Mouse (Mus musculus): ENCODE results near the gene Btg4. TPM values are rescaled to one million over a fixed set of nuclear protein-coding genes. Genes with fewer than 3 reads are reported as not detected.

Btg4 gene
- total RNA-seq, 1 experiment = not detected

DNA sequence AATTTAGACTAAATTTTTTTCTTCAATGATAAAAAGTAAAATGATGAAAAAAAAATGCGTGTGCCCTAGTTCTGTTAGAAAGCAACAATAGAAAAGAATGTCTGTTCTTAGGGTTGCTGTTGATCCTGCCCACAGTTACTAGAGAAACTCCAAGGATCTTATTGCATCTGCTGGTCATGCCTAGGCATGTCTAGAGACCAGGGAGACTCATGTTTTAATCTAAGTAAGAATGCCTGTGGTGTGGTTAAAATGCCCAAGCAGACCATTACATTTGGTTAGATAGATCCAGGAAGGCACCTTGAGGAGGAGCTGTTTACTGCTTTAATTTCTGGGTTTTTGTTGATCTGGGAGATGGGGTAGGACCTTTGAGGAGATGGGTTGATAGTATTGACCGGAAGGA, 45.0 kb downstream of the Btg4 start:
- H3K4me1 ChIP-seq (ENCODE audit: control insufficient read depth in 2 of 2, insufficient read depth in 2 of 2, low read length in 2 of 2, poor library complexity in 1 of 2) = peaks cover 0 to 8% of the 10 kb centered on the region in 2 experiments; a peak in 2 of 4 replicates
- no peak overlapping the region for H3K27ac ChIP-seq (ENCODE audit: insufficient read depth, low read depth, low read length, poor library complexity, severe bottlenecking)
- H3K4me3 ChIP-seq (ENCODE audit: insufficient read depth in 1 of 2, low read depth in 1 of 2, low read length in 2 of 2, poor library complexity in 1 of 2, severe bottlenecking in 1 of 2) = no peak overlapping the region
- no peak overlapping the region for H3K9ac ChIP-seq (ENCODE audit: insufficient read depth, low read depth, low read length, poor library complexity, severe bottlenecking)
- H3K9me3 ChIP-seq (ENCODE audit: control insufficient read depth, insufficient read depth, low read depth, low read length) = no peaks in the 10 kb centered on the region
- peak; percentile 1 for DNase-seq (ENCODE audit: low read depth, low spot score)
- TF ChIP-seq CHD2 (IDR thresholded peaks at IDR 0.05; ENCODE audit: low read depth, low read length) (no peak), ZNF384 (IDR thresholded peaks at IDR 0.05; ENCODE audit: low read depth, low read length) (no peak), ZC3H11A (IDR thresholded peaks at IDR 0.05; ENCODE audit: borderline replicate concordance, low read depth, low read length) (no peak), MAFK (IDR thresholded peaks at IDR 0.05; ENCODE audit: insufficient read depth, low read depth, low read length) (no peak), HCFC1 (IDR thresholded peaks at IDR 0.05; ENCODE audit: borderline replicate concordance, insufficient read depth, low read length) (no peak)
- H3K36me3 ChIP-seq (ENCODE audit: control insufficient read depth, insufficient read depth, low read length, poor library complexity, severe bottlenecking) = no peaks in the 10 kb centered on the region
- in situ Hi-C loops (cut with MboI; ENCODE audit: low sequenced_read_pairs in 2 of 2, unreplicated experiment in 2 of 2) = no loop called here

DNA sequence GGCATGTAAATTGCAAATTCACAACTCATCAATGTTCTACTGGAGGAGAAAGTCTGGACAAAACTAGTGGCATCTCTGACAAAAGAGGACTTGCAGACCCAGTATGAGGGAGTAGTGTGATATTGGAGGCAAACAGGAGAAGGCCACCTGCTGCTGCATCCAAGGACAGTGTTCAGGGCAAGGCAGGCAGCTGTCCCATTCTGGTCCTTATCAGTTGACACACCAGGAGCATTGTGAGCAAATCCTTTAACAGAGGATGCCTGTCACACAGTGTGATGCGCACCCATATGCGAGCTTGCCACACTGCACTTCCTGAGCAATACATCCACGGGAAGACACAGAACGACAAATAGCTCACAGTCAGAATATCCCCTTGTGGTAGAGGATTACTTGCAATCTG, 54.1 kb downstream of the Btg4 start:
- Histone ChIP-seq H3K36me3 (ENCODE audit: control insufficient read depth, insufficient read depth, low read length, poor library complexity, severe bottlenecking) (no peaks in the 10 kb centered on the region), H3K9ac (ENCODE audit: insufficient read depth, low read depth, low read length, poor library complexity, severe bottlenecking) (no peak overlapping the region), H3K9me3 (ENCODE audit: control insufficient read depth, insufficient read depth, low read depth, low read length) (no peaks in the 10 kb centered on the region), H3K4me3 (ENCODE audit: insufficient read depth in 1 of 2, low read depth in 1 of 2, low read length in 2 of 2, poor library complexity in 1 of 2, severe bottlenecking in 1 of 2) (no peak overlapping the region), H3K27ac (ENCODE audit: insufficient read depth, low read depth, low read length, poor library complexity, severe bottlenecking) (no peak overlapping the region), H3K4me1 (ENCODE audit: control insufficient read depth in 2 of 2, insufficient read depth in 2 of 2, low read length in 2 of 2, poor library complexity in 1 of 2) (no peaks in the 10 kb centered on the region)
- TF ChIP-seq HCFC1 (IDR thresholded peaks at IDR 0.05; ENCODE audit: borderline replicate concordance, insufficient read depth, low read length) = no peak
- no peak for TF ChIP-seq ZC3H11A (IDR thresholded peaks at IDR 0.05; ENCODE audit: borderline replicate concordance, low read depth, low read length)
- TF ChIP-seq CHD2 (IDR thresholded peaks at IDR 0.05; ENCODE audit: low read depth, low read length) = no peak
- no peak for TF ChIP-seq MAFK (IDR thresholded peaks at IDR 0.05; ENCODE audit: insufficient read depth, low read depth, low read length)
- no peak for TF ChIP-seq ZNF384 (IDR thresholded peaks at IDR 0.05; ENCODE audit: low read depth, low read length)
- DNase-seq (ENCODE audit: low read depth, low spot score) = no peak
- in situ Hi-C loops (cut with MboI; ENCODE audit: low sequenced_read_pairs in 2 of 2, unreplicated experiment in 2 of 2) = no loop called here

DNA sequence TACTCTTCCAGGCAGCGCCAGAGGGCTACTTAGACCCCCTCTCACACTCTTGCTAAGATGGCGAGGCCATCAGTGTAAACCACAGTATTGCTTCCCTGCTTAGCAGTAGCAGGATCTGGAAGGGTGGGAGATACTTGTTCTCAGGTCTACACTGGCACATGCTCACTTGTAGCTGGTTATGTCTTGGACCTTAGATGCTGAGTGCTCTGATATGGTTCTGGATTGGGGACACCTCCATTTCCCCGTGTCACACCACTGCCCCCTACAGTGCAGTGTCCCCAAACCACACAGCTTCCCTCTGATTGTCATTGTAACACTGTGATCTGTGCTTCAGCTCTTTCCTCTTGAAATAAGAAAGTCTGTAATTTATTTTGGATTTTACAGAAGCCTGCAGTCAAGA, 76.3 kb downstream of the Btg4 start:
- in situ Hi-C loops (cut with MboI; ENCODE audit: low sequenced_read_pairs in 2 of 2, unreplicated experiment in 2 of 2) = no loop called here
- TF ChIP-seq MAFK (IDR thresholded peaks at IDR 0.05; ENCODE audit: insufficient read depth, low read depth, low read length) (no peak), HCFC1 (IDR thresholded peaks at IDR 0.05; ENCODE audit: borderline replicate concordance, insufficient read depth, low read length) (no peak), ZNF384 (IDR thresholded peaks at IDR 0.05; ENCODE audit: low read depth, low read length) (no peak), ZC3H11A (IDR thresholded peaks at IDR 0.05; ENCODE audit: borderline replicate concordance, low read depth, low read length) (no peak), CHD2 (IDR thresholded peaks at IDR 0.05; ENCODE audit: low read depth, low read length) (no peak)
- H3K27ac ChIP-seq (ENCODE audit: insufficient read depth, low read depth, low read length, poor library complexity, severe bottlenecking) = no peak overlapping the region
- no peak overlapping the region for H3K9ac ChIP-seq (ENCODE audit: insufficient read depth, low read depth, low read length, poor library complexity, severe bottlenecking)
- H3K9me3 ChIP-seq (ENCODE audit: control insufficient read depth, insufficient read depth, low read depth, low read length) = no peaks in the 10 kb centered on the region
- DNase-seq (ENCODE audit: low read depth, low spot score) = no peak
- H3K36me3 ChIP-seq (ENCODE audit: control insufficient read depth, insufficient read depth, low read length, poor library complexity, severe bottlenecking) = no peaks in the 10 kb centered on the region
- H3K4me1 ChIP-seq (ENCODE audit: control insufficient read depth in 2 of 2, insufficient read depth in 2 of 2, low read length in 2 of 2, poor library complexity in 1 of 2) = no peaks in the 10 kb centered on the region
- no peak overlapping the region for H3K4me3 ChIP-seq (ENCODE audit: insufficient read depth in 1 of 2, low read depth in 1 of 2, low read length in 2 of 2, poor library complexity in 1 of 2, severe bottlenecking in 1 of 2)

DNA sequence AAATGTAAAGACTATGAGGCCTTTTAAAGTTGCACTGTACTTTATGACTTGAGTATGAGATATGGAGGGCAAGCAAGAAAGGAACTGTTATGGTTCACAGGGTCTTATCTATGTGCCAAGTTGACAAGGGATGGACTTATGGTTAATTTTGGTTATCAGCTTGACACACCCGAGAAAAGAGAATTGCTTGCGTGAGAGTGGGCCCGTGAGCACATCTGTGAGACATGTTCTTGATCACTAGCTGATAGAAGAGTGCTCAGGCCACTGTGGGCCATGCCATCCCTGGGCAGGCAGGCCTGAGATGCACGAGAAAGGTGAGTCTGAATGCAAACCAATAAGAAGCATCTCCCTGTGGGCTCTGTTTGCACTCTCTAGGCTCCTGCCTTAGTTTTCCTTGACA, 76.7 kb downstream of the Btg4 start:
- in situ Hi-C loops (cut with MboI; ENCODE audit: low sequenced_read_pairs in 2 of 2, unreplicated experiment in 2 of 2) = no loop called here
- no peak overlapping the region for H3K4me3 ChIP-seq (ENCODE audit: insufficient read depth in 1 of 2, low read depth in 1 of 2, low read length in 2 of 2, poor library complexity in 1 of 2, severe bottlenecking in 1 of 2)
- no peaks in the 10 kb centered on the region for H3K9me3 ChIP-seq (ENCODE audit: control insufficient read depth, insufficient read depth, low read depth, low read length)
- H3K36me3 ChIP-seq (ENCODE audit: control insufficient read depth, insufficient read depth, low read length, poor library complexity, severe bottlenecking) = no peaks in the 10 kb centered on the region
- H3K4me1 ChIP-seq (ENCODE audit: control insufficient read depth in 2 of 2, insufficient read depth in 2 of 2, low read length in 2 of 2, poor library complexity in 1 of 2) = no peaks in the 10 kb centered on the region
- no peak for DNase-seq (ENCODE audit: low read depth, low spot score)
- no peak overlapping the region for H3K27ac ChIP-seq (ENCODE audit: insufficient read depth, low read depth, low read length, poor library complexity, severe bottlenecking)
- no peak overlapping the region for H3K9ac ChIP-seq (ENCODE audit: insufficient read depth, low read depth, low read length, poor library complexity, severe bottlenecking)
- TF ChIP-seq CHD2 (IDR thresholded peaks at IDR 0.05; ENCODE audit: low read depth, low read length) (no peak), HCFC1 (IDR thresholded peaks at IDR 0.05; ENCODE audit: borderline replicate concordance, insufficient read depth, low read length) (no peak), ZC3H11A (IDR thresholded peaks at IDR 0.05; ENCODE audit: borderline replicate concordance, low read depth, low read length) (no peak), ZNF384 (IDR thresholded peaks at IDR 0.05; ENCODE audit: low read depth, low read length) (no peak), MAFK (IDR thresholded peaks at IDR 0.05; ENCODE audit: insufficient read depth, low read depth, low read length) (no peak)

DNA sequence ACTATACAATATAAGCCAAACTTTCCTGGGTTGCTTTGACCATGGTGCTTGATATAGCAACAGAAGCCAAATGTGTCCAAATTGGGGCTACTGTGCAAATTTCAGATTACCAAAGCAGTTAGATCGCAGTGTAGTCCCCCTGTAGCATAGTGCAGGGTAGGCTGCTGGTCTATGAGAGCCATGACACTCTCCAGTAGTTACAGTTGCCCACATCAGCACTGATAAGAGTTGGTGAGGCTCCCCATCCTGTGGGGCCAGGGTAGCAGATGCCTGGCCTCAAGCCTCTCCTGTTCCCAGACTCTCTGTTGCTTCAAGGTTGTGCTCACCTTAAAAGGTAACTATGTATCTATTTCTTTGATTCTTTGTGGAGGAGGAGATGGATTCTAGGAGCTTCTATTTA, 77.1 kb downstream of the Btg4 start:
- no peak for DNase-seq (ENCODE audit: low read depth, low spot score)
- Histone ChIP-seq H3K4me1 (ENCODE audit: control insufficient read depth in 2 of 2, insufficient read depth in 2 of 2, low read length in 2 of 2, poor library complexity in 1 of 2) (no peaks in the 10 kb centered on the region), H3K36me3 (ENCODE audit: control insufficient read depth, insufficient read depth, low read length, poor library complexity, severe bottlenecking) (no peaks in the 10 kb centered on the region), H3K9ac (ENCODE audit: insufficient read depth, low read depth, low read length, poor library complexity, severe bottlenecking) (no peak overlapping the region), H3K4me3 (ENCODE audit: insufficient read depth in 1 of 2, low read depth in 1 of 2, low read length in 2 of 2, poor library complexity in 1 of 2, severe bottlenecking in 1 of 2) (no peak overlapping the region), H3K27ac (ENCODE audit: insufficient read depth, low read depth, low read length, poor library complexity, severe bottlenecking) (no peak overlapping the region), H3K9me3 (ENCODE audit: control insufficient read depth, insufficient read depth, low read depth, low read length) (no peaks in the 10 kb centered on the region)
- in situ Hi-C loops (cut with MboI; ENCODE audit: low sequenced_read_pairs in 2 of 2, unreplicated experiment in 2 of 2) = no loop called here
- TF ChIP-seq ZNF384 (IDR thresholded peaks at IDR 0.05; ENCODE audit: low read depth, low read length) (no peak), MAFK (IDR thresholded peaks at IDR 0.05; ENCODE audit: insufficient read depth, low read depth, low read length) (no peak), HCFC1 (IDR thresholded peaks at IDR 0.05; ENCODE audit: borderline replicate concordance, insufficient read depth, low read length) (no peak), ZC3H11A (IDR thresholded peaks at IDR 0.05; ENCODE audit: borderline replicate concordance, low read depth, low read length) (no peak), CHD2 (IDR thresholded peaks at IDR 0.05; ENCODE audit: low read depth, low read length) (no peak)
